Mouse (Mus musculus) liver, embryonic 14.5 days (tissue): ENCODE measurements around the gene Kif1c. TPM values are rescaled to one million over a fixed set of nuclear protein-coding genes. Genes with fewer than 3 reads are reported as not detected.
A peak's percentile ranks its signal among the peaks of the same experiment; 100 is the strongest.

Experiments
- ATAC-seq: fragments of 200-750 bp; cut with Nextera tagmentation; 2 replicates; pipeline ENCODE4 v1.8.0; 2017; ENCODE audit warnings: moderate number of reproducible peaks, mild to moderate bottlenecking, moderate library complexity; ENCODE audit not compliant: insufficient read depth
- DNase-seq, 3 experiments: peaks; one replicate each; pipeline ENCODE4 v3.0.0-alpha.2; 2012 to 2013; ENCODE audit warnings: low read depth in 3 of 3, low spot score in 3 of 3
- H3K27ac ChIP-seq: fragments of 300-500 bp; sonication (generic); 2 replicates; pipeline ENCODE4 v1.5.1; 2014; ENCODE audit warnings: moderate library complexity, mild to moderate bottlenecking, control low read depth, inconsistent platforms
- H3K27me3 ChIP-seq: fragments of 300-500 bp; sonication (generic); 2 replicates; pipeline ENCODE4 v1.6.1; 2014; ENCODE audit warnings: mild to moderate bottlenecking, low read length, moderate library complexity; ENCODE audit not compliant: control insufficient read depth, insufficient read depth
- H3K36me3 ChIP-seq: fragments of 300-500 bp; sonication (generic); replicated peaks from 2 replicates; pipeline ENCODE4 v1.6.1; 2014; ENCODE audit warnings: low read depth; ENCODE audit not compliant: control insufficient read depth, insufficient read depth
- H3K4me1 ChIP-seq, 2 experiments: fragments of 200-500 bp in 1 of 2; fragments of 300-500 bp in 1 of 2; sonication (generic) in 1 of 2; replicated peaks; 2 replicates each; pipeline ENCODE4 v1.6.1; 2012 to 2014; ENCODE audit warnings: antibody characterized with exemption in 1 of 2, inconsistent platforms in 1 of 2, low read length in 1 of 2; ENCODE audit not compliant: control insufficient read depth in 2 of 2, insufficient read depth in 2 of 2
- H3K4me2 ChIP-seq: fragments of 300-500 bp; sonication (generic); 2 replicates; pipeline ENCODE4 v1.6.1; 2014; ENCODE audit warnings: low read depth, mild to moderate bottlenecking, control low read depth, moderate library complexity
- H3K4me3 ChIP-seq, 2 experiments: fragments of 200-500 bp in 1 of 2; fragments of 300-500 bp in 1 of 2; sonication (generic) in 1 of 2; 2 replicates each; pipeline ENCODE4 v1.5.1; 2012 to 2014; ENCODE audit warnings: low read depth in 2 of 2, low read length in 2 of 2, mild to moderate bottlenecking in 2 of 2, control low read depth in 1 of 2, inconsistent platforms in 1 of 2, moderate library complexity in 1 of 2; ENCODE audit not compliant: insufficient read depth in 1 of 2
- H3K9ac ChIP-seq: fragments of 300-500 bp; sonication (generic); replicated peaks from 2 replicates; pipeline ENCODE4 v1.6.1; 2014; ENCODE audit warnings: mild to moderate bottlenecking, control low read depth, moderate library complexity
- H3K9me3 ChIP-seq: fragments of 300-500 bp; sonication (generic); 2 replicates; pipeline ENCODE4 v1.6.1; 2016; ENCODE audit warnings: low read length, mixed read lengths; ENCODE audit not compliant: control insufficient read depth
- CTCF ChIP-seq: IDR thresholded peaks from 2 replicates; pipeline ENCODE4 v1.5.1; 2016; ENCODE audit warnings: antibody characterized with exemption, low read depth, control low read depth
- EP300 ChIP-seq: IDR thresholded peaks from 2 replicates; pipeline ENCODE4 v1.6.1; 2016; ENCODE audit warnings: antibody characterized with exemption, low read depth
- WGBS: fragments of 180-500 bp; shearing (Covaris S2); extraction: QIAGEN DNeasy Blood & Tissue Kit; methylation state at CpG from one replicate; pipeline ENCODE4 v1.1.7; 2014; ENCODE audit not compliant: insufficient replicate concordance; 5-methylcytosine and 5-hydroxymethylcytosine counted together
- polyA plus RNA-seq, 2 experiments: library from polyadenylated mRNA; depleted of rRNA in 1 of 2; stranded (reverse) in 1 of 2; unstranded in 1 of 2; fragments of >200 nt; fragmentation: Nextera tagmentation in 1 of 2; extraction: Ambion mirVana in 1 of 2; gene quantifications; 2 replicates each; pipeline versions ENCODE4 v1.2.1 to v1.2.3; 2012 to 2014

The Kif1c gene
- polyA plus RNA-seq, 2 experiments: 2.2 to 5.9 TPM

- peak; percentile 16 for ATAC-seq
- peak overlapping the region; percentile 66 for H3K9ac ChIP-seq
- no peak for DNase-seq
- H3K27me3 ChIP-seq: peaks cover 4% of the 10 kb centered on the region
- no peaks in the 10 kb centered on the region for H3K36me3 ChIP-seq
- under 1% methylated on average over 33 of the region's 34 CpGs for WGBS
- peaks cover 0 to 4% of the 10 kb centered on the region in 2 experiments; a peak in 1 of 4 replicates for H3K4me1 ChIP-seq
- H3K27ac ChIP-seq: no peak overlapping the region
- TF ChIP-seq CTCF (no peak), EP300 (no peak)
- no peaks in the 10 kb centered on the region for H3K9me3 ChIP-seq
- peak overlapping the region; percentile 56 to 77 for H3K4me3 ChIP-seq
- peak overlapping the region; percentile 89 for H3K4me2 ChIP-seq
These were observed 265 bp downstream of the Kif1c start for GRCm38 (mm10) chr11:70700613-70701012.

- Histone ChIP-seq H3K9me3 (no peaks in the 10 kb centered on the region), H3K4me1 (peaks cover 0 to 4% of the 10 kb centered on the region in 2 experiments; a peak in 1 of 4 replicates), H3K36me3 (no peaks in the 10 kb centered on the region), H3K9ac (peak overlapping the region; percentile 66), H3K27me3 (peaks cover 4% of the 10 kb centered on the region), H3K4me3 (peak overlapping the region; percentile 56 to 77), H3K4me2 (peak overlapping the region; percentile 89), H3K27ac (no peak overlapping the region)
- ATAC-seq: no peak
- TF ChIP-seq EP300 (no peak), CTCF (no peak)
- WGBS: 20% methylated on average over 10 of the region's 10 CpGs
- no peak for DNase-seq
These were observed 1.0 kb downstream of the Kif1c start for GRCm38 (mm10) chr11:70701221-70701955.

- Histone ChIP-seq H3K4me2 (peak overlapping the region; percentile 89), H3K4me1 (peaks cover 0 to 4% of the 10 kb centered on the region in 2 experiments; a peak in 1 of 4 replicates), H3K27me3 (peaks cover 4% of the 10 kb centered on the region), H3K4me3 (no peak overlapping the region), H3K9ac (no peak overlapping the region), H3K9me3 (no peaks in the 10 kb centered on the region), H3K27ac (no peak overlapping the region), H3K36me3 (no peaks in the 10 kb centered on the region)
- no peak for DNase-seq
- 70% methylated on average over 6 of the region's 6 CpGs for WGBS
- no peak for ATAC-seq
- TF ChIP-seq EP300 (no peak), CTCF (no peak)
These were observed 1.8 kb downstream of the Kif1c start for GRCm38 (mm10) chr11:70701984-70702733.

GRCm38 (mm10) chr11:70702781-70703180 lies 2.4 kb downstream of the Kif1c start:
- Histone ChIP-seq H3K27me3 (peaks cover 4% of the 10 kb centered on the region), H3K4me2 (no peak overlapping the region), H3K4me3 (no peak overlapping the region), H3K36me3 (no peaks in the 10 kb centered on the region), H3K27ac (no peak overlapping the region), H3K4me1 (peaks cover 0 to 4% of the 10 kb centered on the region in 2 experiments; a peak in 1 of 4 replicates), H3K9me3 (no peaks in the 10 kb centered on the region), H3K9ac (no peak overlapping the region)
- DNase-seq: no peak
- ATAC-seq: no peak
- TF ChIP-seq EP300 (no peak), CTCF (no peak)
- WGBS: 52% methylated on average over 6 of the region's 6 CpGs

- 63% methylated on average over 3 of the region's 3 CpGs for WGBS
- no peak for TF ChIP-seq EP300
- no peak for TF ChIP-seq CTCF
- Histone ChIP-seq H3K4me1 (no peaks in the 10 kb centered on the region), H3K9ac (no peak overlapping the region), H3K9me3 (no peaks in the 10 kb centered on the region), H3K4me3 (no peak overlapping the region), H3K27ac (no peak overlapping the region), H3K36me3 (no peaks in the 10 kb centered on the region), H3K4me2 (no peak overlapping the region), H3K27me3 (peaks cover 1% of the 10 kb centered on the region)
- ATAC-seq (no peak), DNase-seq (no peak)
These were observed 5.8 kb downstream of the Kif1c start for GRCm38 (mm10) chr11:70706127-70706526.
